Mouse (Mus musculus): Measurements from ENCODE around the gene Gm49373.

- TF ChIP-seq CTCF (conservative IDR thresholded peaks at IDR 0.05; ENCODE audit: insufficient read depth, insufficient read length, low read depth, low read length) (no peak), POLR2A (IDR thresholded peaks at IDR 0.05; ENCODE audit: low read depth, low read length) (peak; percentile 95)
These were observed 57.2 kb downstream of the Gm49373 start, which contains the start of gene Icam1 for GRCm38 (mm10) chr9:21015571-21016130.
